Mouse (Mus musculus) central nervous system, embryonic 18 days (tissue): Measurements from ENCODE around the gene Pacs2. TPM values are rescaled to one million over a fixed set of nuclear protein-coding genes. Genes with fewer than 3 reads are reported as not detected.

Source experiments
- polyA plus RNA-seq: library from polyadenylated mRNA; depleted of rRNA; stranded (reverse); fragments of >200 nt; gene quantifications from 2 replicates; pipeline ENCODE4 v1.2.3, GENCODE M21; 2012; rRNA removed

The Pacs2 gene
- polyA plus RNA-seq = 87.5 and 97.2 TPM in 2 replicates

GRCm38 (mm10) chr12:113013604-113014558 is at the start of gene Pacs2:
TSS of gene Pacs2 (plus strand) at chr12:113014508.

GRCm38 (mm10) chr12:112976371-112977073 is 37.8 kb upstream of the Pacs2 start, which contains the start of gene Btbd6:
TSS of gene Btbd6 (plus strand) at chr12:112976482.

GRCm38 (mm10) chr12:113000294-113001132 is 13.8 kb upstream of the Pacs2 start, which contains the start of gene Brf1:
TSS of gene Brf1 (minus strand) at chr12:113000704.

GRCm38 (mm10) chr12:113074329-113075062 is 60.2 kb downstream of the Pacs2 start, which contains the start of gene Tex22:
TSS of gene Tex22 (plus strand) at chr12:113074502.

DNA sequence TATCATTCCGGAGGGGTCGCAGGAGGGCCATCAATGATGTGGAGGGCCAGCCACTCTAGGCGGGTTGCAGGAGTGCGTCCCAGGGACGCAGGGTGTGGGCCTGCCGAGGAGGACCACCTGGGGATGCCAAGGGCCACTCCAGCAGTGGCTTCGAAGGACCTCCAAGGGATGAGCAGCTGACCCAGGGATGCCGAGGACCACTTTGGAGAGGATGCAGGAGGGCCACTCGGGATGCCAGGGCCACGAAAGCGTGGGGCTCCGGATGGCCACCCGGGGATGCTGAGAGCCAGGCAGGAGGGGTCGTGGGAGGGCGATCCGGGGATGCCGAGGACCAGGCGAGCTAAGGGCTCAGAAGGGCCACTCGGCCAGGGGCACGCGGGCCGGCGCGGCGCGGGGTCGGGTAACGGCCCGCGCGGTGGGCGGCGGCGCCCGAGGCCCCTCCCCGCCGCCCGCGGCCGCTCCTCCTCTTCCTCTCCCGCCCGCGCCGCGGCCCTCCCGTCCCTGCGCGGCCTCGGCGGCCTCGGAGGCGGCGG is 83.5 kb downstream of the Pacs2 start, which contains the start of gene Mta1:
TSS of gene Mta1 (plus strand) at position 530 of the 533 bp plus-strand sequence.

Other genes with a start within 250 kb of the Pacs2 start
- 6.2 and 8.3 TPM in 2 replicates for gene Ahnak2, start 211.9 kb upstream of the Pacs2 start, polyA plus RNA-seq
- 14.5 and 14.7 TPM in 2 replicates for gene Clba1, start 205.6 kb upstream of the Pacs2 start, polyA plus RNA-seq
- 28.8 and 28.9 TPM in 2 replicates for gene Cdca4, start 185.1 kb upstream of the Pacs2 start, polyA plus RNA-seq
- 0.08 TPM in 1 of 2 replicates, not detected in the other for gene Gpr132, start 146.3 kb upstream of the Pacs2 start, polyA plus RNA-seq
- gene Jag2, start 84.7 kb upstream of the Pacs2 start, polyA plus RNA-seq = 59.0 and 68.4 TPM in 2 replicates
- 33.7 and 39.1 TPM in 2 replicates for gene Nudt14, start 72.4 kb upstream of the Pacs2 start, polyA plus RNA-seq
- gene Btbd6, start 38.0 kb upstream of the Pacs2 start, polyA plus RNA-seq = 46.2 and 54.6 TPM in 2 replicates
- gene Brf1, start 13.8 kb upstream of the Pacs2 start, polyA plus RNA-seq = 50.2 and 52.5 TPM in 2 replicates
- gene Tex22, start 60.0 kb downstream of the Pacs2 start, polyA plus RNA-seq = 0.10 and 0.11 TPM in 2 replicates
- gene Mta1, start 83.8 kb downstream of the Pacs2 start, polyA plus RNA-seq = 76.5 and 85.5 TPM in 2 replicates
- gene Crip2, start 125.7 kb downstream of the Pacs2 start, polyA plus RNA-seq = 397 and 443 TPM in 2 replicates
- 65.2 and 139 TPM in 2 replicates for gene Crip1, start 131.8 kb downstream of the Pacs2 start, polyA plus RNA-seq
- gene Tedc1, start 141.9 kb downstream of the Pacs2 start, polyA plus RNA-seq = 8.6 and 8.8 TPM in 2 replicates
- 76.9 and 77.5 TPM in 2 replicates for gene Tmem121, start 171.4 kb downstream of the Pacs2 start, polyA plus RNA-seq